Mouse (Mus musculus) CH12.LX (cell line): ENCODE measurements around the gene Hdac9. TPM values are rescaled to one million over a fixed set of nuclear protein-coding genes. Genes with fewer than 3 reads are reported as not detected.

ENCODE experiments used
- DNase-seq: peaks from one replicate; pipeline ENCODE4 v3.0.0-alpha.2; 2013; ENCODE audit errors: extremely low read depth
- H3K27ac ChIP-seq: 2 replicates; pipeline ENCODE4 v1.5.1; 2012; ENCODE audit warnings: low read depth, mild to moderate bottlenecking, control low read depth, moderate library complexity; ENCODE audit not compliant: insufficient read depth
- H3K27me3 ChIP-seq: replicated peaks from 2 replicates; pipeline ENCODE3; 2012; ENCODE audit warnings: inconsistent platforms
- H3K36me3 ChIP-seq, 2 experiments: replicated peaks in 1 of 2; 2 replicates each; pipeline versions ENCODE3 to v1.6.1; 2012; ENCODE audit warnings: inconsistent platforms in 1 of 2, low read length in 1 of 2, mild to moderate bottlenecking in 1 of 2, mixed read lengths in 1 of 2, moderate library complexity in 1 of 2; ENCODE audit not compliant: control insufficient read depth in 1 of 2, insufficient read depth in 1 of 2
- H3K4me1 ChIP-seq, 2 experiments: 2 replicates each; pipeline ENCODE4 v1.6.1; 2012; ENCODE audit warnings: inconsistent platforms in 1 of 2, moderate library complexity in 1 of 2; ENCODE audit not compliant: insufficient read depth in 2 of 2, control insufficient read depth in 1 of 2
- H3K4me2 ChIP-seq: 2 replicates; pipeline ENCODE4 v1.6.1; 2012; ENCODE audit warnings: low read depth, mild to moderate bottlenecking, control low read depth; ENCODE audit not compliant: poor library complexity, insufficient read depth, severe bottlenecking
- H3K4me3 ChIP-seq, 3 experiments: fragments of 150-350 bp in 1 of 3; sonication (generic) in 1 of 3; replicated peaks in 1 of 3; 2 replicates each; pipeline versions ENCODE3 to v1.5.1; 2011 to 2012; ENCODE audit warnings: low read depth in 2 of 3, low read length in 2 of 3, mild to moderate bottlenecking in 2 of 3, moderate library complexity in 2 of 3, control low read depth in 1 of 3, improper control_type of control experiment in 1 of 3, inconsistent platforms in 1 of 3, mixed read lengths in 1 of 3; ENCODE audit not compliant: poor library complexity in 1 of 3
- H3K79me2 ChIP-seq: replicated peaks from 2 replicates; pipeline ENCODE4 v1.6.1; 2012; ENCODE audit warnings: mild to moderate bottlenecking, moderate library complexity; ENCODE audit not compliant: control insufficient read depth, poor library complexity, insufficient read depth, severe bottlenecking; ENCODE audit errors: extremely low read depth
- H3K9ac ChIP-seq: 2 replicates; pipeline ENCODE4 v1.6.1; 2012; ENCODE audit warnings: low read depth, mild to moderate bottlenecking, control low read depth, moderate library complexity; ENCODE audit not compliant: insufficient read depth
- H3K9me3 ChIP-seq: replicated peaks from 2 replicates; pipeline ENCODE3; 2012; ENCODE audit warnings: low read length, inconsistent platforms, mixed read lengths
- CHD1 ChIP-seq: IDR thresholded peaks from 2 replicates; pipeline ENCODE4 v1.6.1; 2012; ENCODE audit warnings: low read depth, low read length, improper control_type of control experiment, inconsistent platforms
- CHD2 ChIP-seq: IDR thresholded peaks from 2 replicates; pipeline ENCODE4 v1.6.1; 2011; ENCODE audit warnings: low read length, improper control_type of control experiment
- CTCF ChIP-seq, 2 experiments: IDR thresholded peaks in 1 of 2; conservative IDR thresholded peaks in 1 of 2; 2 replicates each; pipeline ENCODE4 v1.5.1; 2011 to 2012; ENCODE audit warnings: low read depth in 2 of 2, low read length in 2 of 2, improper control_type of control experiment in 1 of 2, inconsistent platforms in 1 of 2, mild to moderate bottlenecking in 1 of 2, moderate library complexity in 1 of 2
- E2F4 ChIP-seq: IDR thresholded peaks from 2 replicates; pipeline ENCODE4 v1.6.1; 2011; ENCODE audit warnings: low read depth, low read length, improper control_type of control experiment; ENCODE audit not compliant: insufficient replicate concordance
- EP300 ChIP-seq: IDR thresholded peaks from 2 replicates; pipeline ENCODE4 v1.6.1; 2011; ENCODE audit warnings: low read length, improper control_type of control experiment
- ETS1 ChIP-seq: conservative IDR thresholded peaks from 2 replicates; pipeline ENCODE4 v1.6.1; 2012; ENCODE audit warnings: low read depth, mild to moderate bottlenecking, inconsistent platforms, low read length, improper control_type of control experiment, moderate library complexity
- HCFC1 ChIP-seq: IDR thresholded peaks from 2 replicates; pipeline ENCODE4 v1.6.1; 2012; ENCODE audit warnings: low read depth, mild to moderate bottlenecking, inconsistent platforms, low read length, improper control_type of control experiment
- IRF4 ChIP-seq: IDR thresholded peaks from 2 replicates; pipeline ENCODE4 v1.6.1; 2014; ENCODE audit warnings: low read depth, mild to moderate bottlenecking, inconsistent platforms, low read length, improper control_type of control experiment
- JUN ChIP-seq: IDR thresholded peaks from 2 replicates; pipeline ENCODE4 v1.6.1; 2011; ENCODE audit warnings: low read depth, mild to moderate bottlenecking, low read length, improper control_type of control experiment, moderate library complexity; ENCODE audit not compliant: insufficient read depth
- MAX ChIP-seq: IDR thresholded peaks from 2 replicates; pipeline ENCODE4 v1.6.1; 2011; ENCODE audit warnings: low read length, improper control_type of control experiment
- MEF2A ChIP-seq: IDR thresholded peaks from 2 replicates; pipeline ENCODE4 v1.6.1; 2014; ENCODE audit warnings: low read depth, mild to moderate bottlenecking, inconsistent platforms, low read length, improper control_type of control experiment, borderline replicate concordance
- NELFE ChIP-seq: IDR thresholded peaks from 2 replicates; pipeline ENCODE4 v1.6.1; 2011; ENCODE audit warnings: low read depth, low read length, improper control_type of control experiment
- NRF1 ChIP-seq: IDR thresholded peaks from 2 replicates; pipeline ENCODE4 v1.6.1; 2014; ENCODE audit warnings: low read depth, mild to moderate bottlenecking, inconsistent platforms, low read length, improper control_type of control experiment, moderate library complexity
- POLR2AphosphoS2 ChIP-seq: IDR thresholded peaks from 2 replicates; pipeline ENCODE4 v1.6.1; 2011; ENCODE audit warnings: low read depth, low read length, improper control_type of control experiment
- RAD21 ChIP-seq: IDR thresholded peaks from 2 replicates; pipeline ENCODE4 v1.6.1; 2011; ENCODE audit warnings: low read depth, mild to moderate bottlenecking, low read length, improper control_type of control experiment, moderate library complexity
- SIN3A ChIP-seq: IDR thresholded peaks from 2 replicates; pipeline ENCODE4 v1.6.1; 2012; ENCODE audit warnings: low read length, improper control_type of control experiment, inconsistent platforms
- SMC3 ChIP-seq: IDR thresholded peaks from 2 replicates; pipeline ENCODE4 v1.6.1; 2011; ENCODE audit warnings: low read depth, low read length, improper control_type of control experiment
- TBP ChIP-seq: conservative IDR thresholded peaks from 2 replicates; pipeline ENCODE4 v1.6.1; 2011; ENCODE audit warnings: low read depth, low read length, improper control_type of control experiment
- ZKSCAN1 ChIP-seq: IDR thresholded peaks from 2 replicates; pipeline ENCODE4 v1.6.1; 2012; ENCODE audit warnings: low read depth, inconsistent platforms, low read length, improper control_type of control experiment, borderline replicate concordance
- ZMIZ1 ChIP-seq: IDR thresholded peaks from 2 replicates; pipeline ENCODE4 v1.6.1; 2012; ENCODE audit warnings: low read depth, mild to moderate bottlenecking, inconsistent platforms, low read length, improper control_type of control experiment
- dilution Hi-C: fragments of 300-500 bp; cut with MboI; formaldehyde crosslinking; loops from 2 replicates; pipeline ENCODE4 v1.14.3; 2020; ENCODE audit warnings: low sequenced_read_pairs; ENCODE audit not compliant: extremely low pct_unique_long_range_greater_than_20kb, extremely low pct_ligation_motif_present
- in situ Hi-C: fragments of 300-500 bp; cut with MboI; formaldehyde crosslinking; loops from 3 replicates; pipeline ENCODE4 v1.14.3; 2019; ENCODE audit warnings: low sequenced_read_pairs, low pct_ligation_motif_present, low pct_unique_long_range_greater_than_20kb, mixed read lengths
- polyA plus RNA-seq: library from polyadenylated mRNA; unstranded; fragments of >175 nt; gene quantifications from 2 replicates; pipeline ENCODE4 v1.2.1, GENCODE M21; 2012; ENCODE audit warnings: low read depth; ENCODE audit not compliant: insufficient read length
- total RNA-seq, 2 experiments: library from RNA; depleted of rRNA; stranded (reverse); fragments of 300-350 nt in 1 of 2; fragments of >200 nt in 1 of 2; gene quantifications; 2 replicates each; pipeline ENCODE4 v1.2.3; 2012 to 2014

Gene Hdac9
- total and polyA plus RNA-seq, 3 experiments, result 0.04 to 0.38 (median 0.17) TPM

DNA sequence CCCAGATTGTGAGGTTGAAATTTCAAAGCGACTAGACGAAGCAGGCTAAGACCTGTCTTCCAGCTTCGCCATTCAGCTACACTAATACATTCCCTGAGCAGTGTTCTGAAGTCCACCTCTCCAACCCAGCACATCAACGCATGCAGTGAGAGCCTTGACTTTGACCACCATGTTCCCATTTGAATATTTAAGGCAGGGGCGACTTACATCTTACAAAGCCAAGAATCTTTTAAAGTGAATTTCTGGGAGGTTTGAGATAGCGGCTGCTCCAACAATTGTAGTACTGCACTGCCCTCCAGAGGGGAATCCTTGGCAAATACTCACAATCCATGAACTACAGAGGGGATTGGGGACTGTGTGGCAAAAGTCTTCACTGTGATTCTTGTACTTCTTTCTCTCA lies 258.8 kb downstream of the Hdac9 start:
- Histone ChIP-seq H3K9ac (no peak overlapping the region), H3K4me3 (no peak overlapping the region), H3K9me3 (no peaks in the 10 kb centered on the region), H3K79me2 (no peaks in the 10 kb centered on the region), H3K27ac (no peak overlapping the region), H3K4me1 (no peaks in the 10 kb centered on the region), H3K36me3 (no peaks in the 10 kb centered on the region), H3K27me3 (no peaks in the 10 kb centered on the region), H3K4me2 (no peak overlapping the region)
- in situ Hi-C loops, result loop anchor here (25.0 kb wide), 1 partner anchor 354 kb away; no protein-coding TSS in a partner anchor
- peak; percentile 23 for DNase-seq
- dilution Hi-C loops, result no loop called here
- TF ChIP-seq IRF4 (no peak), TBP (no peak), MEF2A (no peak), SIN3A (no peak), RAD21 (peak; percentile 65), EP300 (no peak), ETS1 (no peak), POLR2AphosphoS2 (no peak), NELFE (no peak), HCFC1 (no peak), CHD1 (no peak), ZMIZ1 (no peak), ZKSCAN1 (no peak), CTCF (conservative IDR thresholded peaks at IDR 0.05 in 1 of 2, IDR thresholded peaks at IDR 0.05 in 1 of 2; ENCODE audit: low read depth in 2 of 2, low read length in 2 of 2) (peak in 1 of 2 experiments; percentile 59; a peak in 2 of 4 replicates), SMC3 (peak; percentile 41), CHD2 (no peak), E2F4 (no peak), NRF1 (no peak)

DNA sequence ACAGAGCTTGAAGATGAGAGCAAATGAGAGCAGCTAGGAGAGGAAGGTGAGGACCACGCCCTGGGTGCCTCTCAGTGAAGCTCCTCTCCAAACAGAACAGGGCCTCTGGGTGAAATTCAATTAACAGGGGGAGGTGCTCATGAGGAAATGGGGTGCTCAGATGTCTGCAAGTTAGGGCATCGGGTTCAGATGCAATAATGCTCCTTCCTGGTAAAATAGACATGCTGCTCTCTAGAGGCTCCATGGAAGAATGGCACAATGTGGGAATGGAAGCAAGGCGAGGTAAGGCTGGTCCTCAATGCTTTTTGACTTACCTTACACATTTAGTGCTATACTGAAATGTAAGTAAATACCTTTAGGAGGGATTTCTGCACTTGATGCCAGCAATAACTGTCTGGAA lies 263.3 kb downstream of the Hdac9 start:
- in situ Hi-C loops (loop anchor here (25.0 kb wide), 1 partner anchor 359 kb away; no protein-coding TSS in a partner anchor), dilution Hi-C loops (no loop called here)
- Histone ChIP-seq H3K4me2 (no peak overlapping the region), H3K4me1 (no peaks in the 10 kb centered on the region), H3K9ac (no peak overlapping the region), H3K36me3 (no peaks in the 10 kb centered on the region), H3K79me2 (no peaks in the 10 kb centered on the region), H3K9me3 (no peaks in the 10 kb centered on the region), H3K4me3 (no peak overlapping the region), H3K27ac (no peak overlapping the region)
- peak in 1 of 2 experiments; percentile 10; a peak in 1 of 4 replicates for TF ChIP-seq CTCF (conservative IDR thresholded peaks at IDR 0.05 in 1 of 2, IDR thresholded peaks at IDR 0.05 in 1 of 2; ENCODE audit: low read depth in 2 of 2, low read length in 2 of 2)
- no peak for TF ChIP-seq JUN
- no peak for TF ChIP-seq ZKSCAN1
- TF ChIP-seq MAX, result no peak
- TF ChIP-seq EP300, result no peak
- TF ChIP-seq, all 38 proteins: peak for 1
- DNase-seq, result no peak
- no peaks in the 10 kb centered on the region for H3K27me3 ChIP-seq
